Mouse (Mus musculus): ENCODE results near the gene 1700042G07Rik.

The 1700042G07Rik gene

GRCm38 (mm10) chr4:116173072-116173471 lies at the start of gene 1700042G07Rik, which contains the start of gene Gm49337:
1700042G07Rik (plus strand) TSS chr4:116173372.
Gm49337 (plus strand) TSS chr4:116173384.
- DNase-seq (ENCODE audit: low read depth, low spot score), result no peak

DNA sequence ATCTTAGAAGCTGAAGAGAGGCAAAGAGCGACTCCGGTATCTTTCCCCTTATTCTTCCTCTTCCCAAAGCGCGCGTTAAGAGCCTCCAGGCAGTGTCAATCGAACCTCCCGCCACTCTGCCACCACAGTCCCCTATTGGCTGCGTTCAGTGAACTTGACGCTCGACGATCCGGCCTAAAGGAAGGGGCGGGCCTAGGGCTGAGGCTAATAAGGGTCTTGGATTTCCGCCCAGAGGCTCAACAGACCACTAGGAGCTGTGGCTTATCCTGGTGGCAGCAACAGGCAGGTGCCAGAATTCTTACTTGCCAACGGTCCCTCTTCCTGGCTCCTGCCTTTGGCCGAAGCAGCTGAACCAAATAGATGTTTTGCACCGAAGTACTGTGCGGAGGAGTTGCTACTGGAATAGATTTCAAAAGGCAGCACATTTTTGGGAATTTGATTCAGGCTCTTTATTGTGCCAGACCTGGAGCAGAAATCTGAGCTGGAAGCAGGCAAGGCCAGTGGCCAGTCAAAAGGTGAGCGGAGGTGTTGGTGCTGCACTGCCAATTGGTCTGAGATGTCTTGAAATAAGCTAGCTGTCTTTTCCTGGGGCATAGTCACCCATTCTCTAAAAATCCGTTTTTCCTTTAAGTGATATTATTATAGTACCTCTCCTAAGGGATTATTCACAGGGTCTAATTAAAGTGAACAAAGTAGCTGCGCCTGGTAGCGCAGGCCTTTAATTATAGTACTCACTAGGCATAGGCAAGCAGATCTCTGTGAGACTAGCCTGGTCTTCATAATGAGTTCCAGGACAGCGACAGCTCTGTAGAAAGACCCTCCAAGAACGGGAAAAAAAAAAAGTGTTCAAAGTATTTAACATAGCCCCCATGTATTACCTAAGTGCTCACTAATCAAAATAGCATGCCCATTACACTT lies 49.3 kb upstream of the 1700042G07Rik start, which contains the start of the genes Rad54l and Pomgnt1:
Rad54l (minus strand) TSS at position 89 of the 918 bp plus-strand sequence.
Pomgnt1 (plus strand) TSS at position 239 of the 918 bp plus-strand sequence.
- peak; percentile 95 for DNase-seq (ENCODE audit: low read depth, low spot score)

- DNase-seq (ENCODE audit: low read depth, low spot score), result no peak
These were observed 47.3 kb upstream of the 1700042G07Rik start for GRCm38 (mm10) chr4:116125803-116126386.

GRCm38 (mm10) chr4:116127956-116128355 lies 45.2 kb upstream of the 1700042G07Rik start:
- DNase-seq (ENCODE audit: low read depth, low spot score), result no peak

GRCm38 (mm10) chr4:116133126-116133525 lies 40.0 kb upstream of the 1700042G07Rik start:
- DNase-seq (ENCODE audit: low read depth, low spot score), result no peak

DNA sequence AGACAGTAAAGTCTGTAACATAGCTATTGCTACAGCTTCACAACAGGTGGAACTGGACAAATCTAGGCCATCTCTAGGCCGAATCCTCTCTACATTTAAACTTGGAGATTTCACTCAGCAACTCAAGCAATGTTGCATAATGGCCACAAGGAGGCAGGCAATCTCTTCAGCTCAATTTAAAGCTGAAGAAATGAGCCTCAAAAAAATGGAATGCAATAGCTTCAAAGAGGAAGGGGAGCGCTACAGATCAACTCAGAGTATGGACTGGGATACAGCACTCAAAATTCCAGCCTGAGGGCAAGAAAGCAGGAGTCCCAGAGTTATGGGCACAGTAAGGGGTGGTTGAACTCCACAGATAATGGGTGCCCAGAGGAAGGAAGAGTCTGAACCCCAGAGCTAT lies 38.2 kb upstream of the 1700042G07Rik start:
- DNase-seq (ENCODE audit: low read depth, low spot score), result peak; percentile 49

DNA sequence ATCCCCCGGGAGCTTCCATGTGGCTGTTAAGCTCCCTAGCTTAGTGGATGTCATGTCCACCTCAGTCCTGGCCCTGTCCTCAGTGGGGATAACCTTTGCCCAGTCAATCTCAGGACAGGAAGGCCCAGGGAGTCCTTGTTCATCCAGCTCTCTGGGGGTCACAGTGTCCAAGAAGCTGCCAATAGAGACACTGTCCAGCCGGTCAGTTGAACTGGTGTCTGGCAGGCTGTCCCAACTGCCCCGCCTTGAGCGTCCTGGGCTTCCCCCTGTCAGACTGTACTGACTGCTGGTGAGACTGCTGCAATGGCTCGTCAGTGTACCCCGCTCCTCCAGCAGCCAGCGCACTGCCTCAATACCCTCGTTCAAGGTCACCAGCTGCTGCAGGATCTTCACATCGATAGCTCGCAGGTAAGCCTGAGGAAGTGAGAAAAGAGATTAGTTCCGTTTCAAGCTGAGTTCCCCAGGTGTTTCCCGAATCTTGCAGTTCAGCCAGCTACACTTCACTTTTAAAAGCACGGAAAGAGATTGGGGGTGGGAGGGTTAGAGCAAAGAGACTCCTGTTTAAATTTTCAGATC lies 35.7 kb upstream of the 1700042G07Rik start:
- DNase-seq (ENCODE audit: low read depth, low spot score), result no peak

- DNase-seq (ENCODE audit: low read depth, low spot score), result no peak
These were observed 32.2 kb upstream of the 1700042G07Rik start for GRCm38 (mm10) chr4:116140801-116141574.

GRCm38 (mm10) chr4:116141736-116142135 lies 31.4 kb upstream of the 1700042G07Rik start:
- no peak for DNase-seq (ENCODE audit: low read depth, low spot score)

GRCm38 (mm10) chr4:116142269-116142668 lies 30.9 kb upstream of the 1700042G07Rik start:
- DNase-seq (ENCODE audit: low read depth, low spot score), result no peak

DNA sequence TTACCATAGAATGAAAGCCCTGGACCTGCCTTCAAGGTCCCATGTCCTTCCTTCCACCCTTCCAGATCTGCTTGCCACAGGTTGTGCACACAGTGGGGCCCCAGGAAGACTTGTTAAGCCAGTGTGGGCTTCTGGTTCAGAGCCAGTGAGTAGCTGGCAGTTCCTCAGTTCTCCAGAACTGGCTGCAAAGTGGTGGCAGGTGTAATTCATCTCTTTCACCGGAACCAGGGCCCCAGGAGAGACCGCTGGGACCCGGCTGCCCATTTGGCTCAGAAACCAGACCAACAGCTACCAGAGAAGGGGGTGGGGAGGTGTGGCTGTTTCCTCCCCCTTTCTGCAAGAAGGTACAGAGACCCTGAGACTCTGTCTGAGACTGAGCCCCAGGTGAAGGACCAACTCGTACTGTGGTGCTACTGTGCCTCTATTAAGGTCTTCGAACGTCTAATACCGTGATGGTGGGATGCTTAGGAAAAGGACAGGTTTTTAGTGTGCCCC lies 29.8 kb upstream of the 1700042G07Rik start:
- DNase-seq (ENCODE audit: low read depth, low spot score), result no peak

- no peak for DNase-seq (ENCODE audit: low read depth, low spot score)
These were observed 29.1 kb upstream of the 1700042G07Rik start for GRCm38 (mm10) chr4:116143891-116144717.

DNA sequence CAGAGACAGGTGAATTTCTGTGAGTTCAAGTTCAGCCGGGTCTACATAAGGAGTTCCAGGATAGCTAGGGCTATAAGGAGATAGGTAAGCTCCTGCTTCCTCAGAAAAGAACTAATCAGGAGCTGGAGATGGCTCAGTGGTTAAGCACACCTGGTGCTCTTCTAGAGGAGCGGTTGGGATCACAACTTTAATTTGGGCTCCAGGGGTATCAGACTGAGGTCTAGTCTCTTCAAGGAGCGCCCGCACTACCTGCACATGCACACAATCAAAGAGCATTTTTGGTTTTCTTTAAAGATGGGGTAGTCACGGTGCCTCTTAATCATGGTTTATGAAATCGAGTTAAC lies 23.4 kb upstream of the 1700042G07Rik start:
- no peak for DNase-seq (ENCODE audit: low read depth, low spot score)

- peak; percentile 27 for DNase-seq (ENCODE audit: low read depth, low spot score)
These were observed 22.9 kb upstream of the 1700042G07Rik start for GRCm38 (mm10) chr4:116150156-116150861.

DNA sequence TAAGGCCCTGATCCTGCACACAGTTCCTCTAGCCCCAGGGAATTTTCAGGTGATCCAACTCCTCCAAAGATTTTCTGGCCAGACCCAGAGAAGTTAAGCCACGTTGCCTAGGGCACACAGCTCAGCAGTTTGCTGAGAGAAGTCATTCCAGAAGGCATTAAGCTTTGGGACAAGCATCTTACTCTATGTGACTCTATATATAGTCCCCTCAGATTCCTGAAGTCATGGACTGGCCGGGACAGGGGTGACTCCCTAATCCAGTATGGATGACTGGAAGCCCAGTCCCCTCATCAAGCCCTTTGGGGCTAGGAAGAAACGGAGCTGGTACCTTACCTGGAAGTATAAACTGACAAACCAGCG lies 22.3 kb upstream of the 1700042G07Rik start:
- no peak for DNase-seq (ENCODE audit: low read depth, low spot score)

- no peak for DNase-seq (ENCODE audit: low read depth, low spot score)
These were observed 21.9 kb upstream of the 1700042G07Rik start, which contains the start of gene Lurap1 for GRCm38 (mm10) chr4:116151238-116151637. Lurap1 (minus strand) TSS chr4:116151338.

DNA sequence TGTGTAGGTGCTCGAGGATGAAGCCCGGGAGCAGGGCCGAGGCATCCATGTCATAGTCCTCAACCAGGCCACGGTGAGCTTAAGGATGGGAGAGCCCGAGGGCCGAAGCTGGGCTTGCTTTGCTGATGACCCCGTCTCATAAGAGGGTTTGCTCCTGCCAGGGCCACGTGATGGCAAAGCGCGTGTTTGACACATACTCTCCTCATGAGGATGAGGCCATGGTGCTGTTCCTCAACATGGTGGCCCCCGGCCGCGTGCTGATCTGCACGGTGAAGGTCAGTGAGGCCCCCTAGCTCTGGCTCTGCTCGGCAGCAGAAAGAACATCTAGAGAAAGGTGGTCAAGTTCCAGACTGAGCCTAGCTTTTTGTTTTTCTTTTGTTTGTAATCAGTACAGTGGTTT lies 20.5 kb upstream of the 1700042G07Rik start:
- no peak for DNase-seq (ENCODE audit: low read depth, low spot score)

DNA sequence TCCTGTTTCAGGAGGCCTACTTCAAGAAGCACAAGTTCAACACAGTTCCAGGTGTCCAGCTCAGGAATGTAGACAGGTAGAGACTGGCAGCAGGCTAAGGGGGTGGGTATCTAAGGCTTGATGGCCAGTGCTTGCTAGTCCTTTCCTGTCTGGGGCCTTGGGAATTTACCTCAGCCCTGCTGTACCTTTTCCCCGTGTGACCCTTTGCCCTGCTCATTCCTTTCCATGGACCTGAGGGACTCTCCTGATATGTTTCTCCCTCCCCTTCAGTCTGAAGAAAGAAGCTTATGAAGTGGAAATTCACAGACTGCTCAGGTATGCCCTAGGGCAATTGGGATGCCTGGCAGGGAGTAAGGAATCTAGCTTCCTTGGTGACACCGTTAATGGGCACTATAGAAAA lies 15.3 kb upstream of the 1700042G07Rik start:
- DNase-seq (ENCODE audit: low read depth, low spot score), result no peak

DNA sequence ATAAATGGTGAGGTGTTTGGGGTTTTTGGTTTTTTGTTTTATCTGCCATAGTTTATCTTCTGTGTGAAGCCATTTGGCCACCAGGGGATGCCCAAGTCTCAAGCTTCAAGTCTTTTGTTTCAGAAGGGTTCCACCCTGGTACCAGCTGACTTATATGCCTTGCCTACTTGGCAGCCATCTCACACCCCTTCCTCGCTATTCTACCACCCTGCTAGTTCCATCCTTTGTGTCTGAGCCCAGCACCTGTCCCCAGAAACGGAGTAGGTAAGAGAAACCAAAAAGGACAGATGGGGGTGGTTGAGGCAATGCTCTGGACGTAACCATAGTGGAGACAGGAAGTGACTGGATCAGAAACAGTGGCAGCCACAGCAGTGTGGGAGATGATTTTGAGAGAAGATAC lies 13.3 kb upstream of the 1700042G07Rik start:
- DNase-seq (ENCODE audit: low read depth, low spot score), result no peak

DNA sequence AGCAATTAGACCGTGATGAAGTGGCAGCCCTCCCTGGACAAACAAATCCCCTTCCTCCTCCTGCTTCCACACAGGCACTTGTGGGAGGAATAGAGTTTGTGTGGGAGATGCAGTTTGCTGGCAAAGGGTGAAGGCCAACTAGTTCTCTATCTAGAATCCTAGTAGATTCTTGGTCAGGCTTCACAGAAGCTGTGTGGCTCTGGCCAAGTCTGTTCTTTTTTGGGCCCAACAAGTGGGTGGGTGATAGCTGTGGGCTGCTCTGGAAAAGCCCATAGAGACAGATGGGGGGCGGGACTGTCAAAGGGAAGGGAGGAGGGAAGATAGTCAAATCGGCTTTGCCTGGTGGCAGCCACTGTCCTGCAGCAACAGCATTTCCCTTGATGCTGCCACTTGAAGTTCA lies 12.4 kb upstream of the 1700042G07Rik start:
- no peak for DNase-seq (ENCODE audit: low read depth, low spot score)
